Mouse (Mus musculus): ENCODE measurements around the gene Myo5a. TPM values are rescaled to one million over a fixed set of nuclear protein-coding genes. Genes with fewer than 3 reads are reported as not detected.

The Myo5a gene
- polyA plus RNA-seq, 1 experiment, result 16.8 TPM

DNA sequence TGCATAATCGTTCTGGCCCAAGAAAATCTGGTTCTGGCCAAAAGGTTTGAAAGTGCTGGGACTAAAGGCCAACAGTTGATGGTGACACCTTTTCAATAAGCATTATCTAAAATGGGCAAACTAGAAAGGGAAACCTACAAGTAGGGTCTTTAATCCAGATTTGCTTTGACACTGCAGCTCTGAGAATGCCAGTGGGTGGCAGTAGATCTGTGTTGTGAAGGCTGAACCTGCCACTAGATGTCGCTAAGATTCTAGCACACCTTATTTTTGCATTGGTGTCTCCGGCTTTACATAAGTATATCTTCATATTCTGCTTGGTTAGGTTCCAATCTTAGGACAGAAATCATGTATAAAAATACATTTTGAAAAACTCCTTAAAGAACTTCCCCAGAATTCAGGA, 20.8 kb upstream of the Myo5a start:
- WGBS, result 14% methylated on average over 3 of the region's 3 CpGs
- no peak overlapping the region for H3K27ac ChIP-seq (ENCODE audit: control insufficient read depth, insufficient read depth, low read depth, low read length, poor library complexity)
- no peaks in the 10 kb centered on the region for H3K4me1 ChIP-seq (ENCODE audit: control insufficient read depth, insufficient read depth, low read length)
- no peak overlapping the region for H3K4me3 ChIP-seq (replicated peaks; ENCODE audit: control insufficient read depth, low read depth, low read length)
- no peak for TF ChIP-seq POLR2A (IDR thresholded peaks at IDR 0.05; ENCODE audit: borderline replicate concordance, control insufficient read depth, low read depth, low read length)
- TF ChIP-seq CTCF (IDR thresholded peaks at IDR 0.05; ENCODE audit: control insufficient read depth, insufficient read depth, low read length), result peak; percentile 81

DNA sequence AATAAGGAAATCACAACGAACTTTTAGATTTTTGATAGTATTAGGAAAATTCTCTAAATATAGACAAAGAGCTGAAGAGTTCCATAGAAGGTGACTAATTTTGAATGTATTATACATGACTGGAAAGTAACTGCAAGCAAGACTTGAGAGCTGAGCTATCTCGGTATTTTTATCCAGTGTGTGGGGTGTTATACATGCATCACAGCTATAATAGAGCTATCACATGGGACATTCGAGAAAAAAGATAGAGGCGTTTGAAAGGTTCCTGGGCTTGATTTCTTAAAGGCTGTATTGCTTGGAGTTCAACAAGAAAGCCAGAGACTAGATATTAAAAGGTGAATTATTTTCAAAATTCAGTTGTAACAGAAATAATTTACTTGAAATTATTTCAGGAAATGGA, 19.0 kb upstream of the Myo5a start:
- TF ChIP-seq POLR2A (IDR thresholded peaks at IDR 0.05; ENCODE audit: borderline replicate concordance, control insufficient read depth, low read depth, low read length), result no peak
- Histone ChIP-seq H3K4me1 (ENCODE audit: control insufficient read depth, insufficient read depth, low read length) (no peaks in the 10 kb centered on the region), H3K27ac (ENCODE audit: control insufficient read depth, insufficient read depth, low read depth, low read length, poor library complexity) (no peak overlapping the region), H3K4me3 (replicated peaks; ENCODE audit: control insufficient read depth, low read depth, low read length) (no peak overlapping the region)
- WGBS, result 80% methylated on average over 4 of the region's 4 CpGs

DNA sequence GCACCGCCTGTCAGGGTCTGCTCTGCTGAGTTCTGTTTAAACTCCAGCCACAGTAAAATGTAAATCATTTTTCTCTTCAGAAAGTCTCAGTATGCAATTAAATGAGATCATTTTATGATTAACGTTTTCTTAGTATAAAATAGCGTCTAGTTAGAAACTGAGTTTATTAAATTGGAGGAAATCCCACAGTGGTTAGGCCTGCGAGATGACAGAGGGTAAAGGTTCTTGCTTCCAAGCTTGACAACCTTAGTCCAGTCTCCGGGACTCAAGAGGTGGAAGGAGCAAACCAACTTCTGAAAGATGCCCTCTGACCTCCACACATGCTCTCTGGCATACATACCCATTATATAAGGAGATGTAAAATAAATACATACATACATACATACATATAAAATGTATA, 15.8 kb upstream of the Myo5a start:
- TF ChIP-seq CTCF (IDR thresholded peaks at IDR 0.05; ENCODE audit: control insufficient read depth, insufficient read depth, low read length), result no peak
- no peak for TF ChIP-seq POLR2A (IDR thresholded peaks at IDR 0.05; ENCODE audit: borderline replicate concordance, control insufficient read depth, low read depth, low read length)
- Histone ChIP-seq H3K4me3 (replicated peaks; ENCODE audit: control insufficient read depth, low read depth, low read length) (no peak overlapping the region), H3K27ac (ENCODE audit: control insufficient read depth, insufficient read depth, low read depth, low read length, poor library complexity) (no peak overlapping the region), H3K4me1 (ENCODE audit: control insufficient read depth, insufficient read depth, low read length) (no peaks in the 10 kb centered on the region)
- WGBS, result 90% methylated on average over 5 of the region's 5 CpGs

DNA sequence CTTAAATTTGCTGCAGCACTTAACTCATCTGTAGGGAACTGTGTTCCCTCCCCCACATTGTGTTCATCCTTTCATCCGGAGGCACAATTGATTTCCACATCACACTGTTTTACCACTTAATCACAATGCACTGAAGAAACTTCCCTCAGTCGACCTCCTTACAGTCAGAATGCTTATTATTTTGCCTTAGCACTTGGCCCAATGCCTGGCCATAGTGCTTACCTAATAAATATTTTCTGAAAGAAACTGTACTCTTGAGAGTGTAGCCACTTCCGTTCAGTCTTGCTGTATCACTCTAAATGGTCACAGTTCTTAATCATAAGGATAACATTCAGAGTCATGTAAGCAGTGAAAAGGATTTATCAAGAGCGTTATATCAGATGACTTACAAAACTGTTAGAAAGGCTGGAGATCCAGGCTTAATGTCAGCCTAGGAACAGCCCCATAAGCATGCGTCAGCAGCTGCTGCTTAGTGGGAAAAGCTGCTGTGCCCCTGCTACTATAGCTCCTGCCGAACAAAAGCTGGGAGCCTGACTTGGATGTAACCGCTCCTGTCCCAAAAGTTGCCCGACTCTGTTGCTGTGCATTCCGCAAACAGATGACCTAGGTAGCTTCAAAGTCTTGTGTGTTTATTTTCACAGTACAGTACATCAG, 6.0 kb upstream of the Myo5a start:
- 49% methylated on average over 9 of the region's 9 CpGs for WGBS
- Histone ChIP-seq H3K4me3 (replicated peaks; ENCODE audit: control insufficient read depth, low read depth, low read length) (no peak overlapping the region), H3K27ac (ENCODE audit: control insufficient read depth, insufficient read depth, low read depth, low read length, poor library complexity) (0 out of 2 replicates have a peak overlapping the region, but pooled peaks have one; percentile 18)

DNA sequence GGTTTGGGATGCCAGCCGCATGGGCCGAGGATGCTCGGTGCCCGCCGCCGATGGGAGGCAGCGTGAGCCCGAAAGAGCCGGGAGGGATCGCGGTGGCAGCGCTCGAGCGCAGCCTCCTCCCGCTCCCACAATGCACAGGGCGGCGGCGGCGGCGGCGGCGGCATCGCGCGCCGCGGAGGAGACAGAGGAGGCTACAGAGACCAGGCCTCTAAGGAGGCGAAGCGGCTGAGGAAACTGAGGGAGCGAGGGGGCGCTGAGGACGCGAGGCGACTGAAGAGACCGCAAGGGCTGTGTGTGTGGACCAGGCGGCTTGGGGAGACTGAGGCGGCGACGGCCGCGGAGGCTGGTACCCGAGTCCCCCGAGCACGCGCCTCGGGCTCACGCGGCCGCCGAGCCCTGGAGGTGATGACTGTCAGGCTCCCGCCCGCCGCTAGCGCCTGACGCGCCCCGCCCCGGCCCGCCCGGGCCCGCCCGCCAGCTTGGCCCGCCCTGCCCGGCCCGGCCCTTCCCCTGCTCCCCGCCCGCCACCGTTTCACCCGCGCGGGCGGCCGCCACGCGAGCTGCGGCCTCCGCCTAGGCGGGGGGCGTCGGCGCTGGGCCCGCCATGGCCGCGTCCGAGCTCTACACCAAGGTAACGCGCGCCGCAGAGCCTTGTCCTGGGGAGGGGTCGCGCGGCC, 352 bp downstream of the Myo5a start:
- WGBS, result under 1% methylated on average over 87 of the region's 92 CpGs
- H3K4me1 ChIP-seq (ENCODE audit: control insufficient read depth, insufficient read depth, low read length), result no peaks in the 10 kb centered on the region; the same call in 1 of the 2 replicates
- H3K27ac ChIP-seq (ENCODE audit: control insufficient read depth, insufficient read depth, low read depth, low read length, poor library complexity), result peak overlapping the region; percentile 97
- peak overlapping the region; percentile 79 for H3K4me3 ChIP-seq (replicated peaks; ENCODE audit: control insufficient read depth, low read depth, low read length)
- TF ChIP-seq POLR2A (IDR thresholded peaks at IDR 0.05; ENCODE audit: borderline replicate concordance, control insufficient read depth, low read depth, low read length), result peak; percentile 44; the same call in 1 of the 2 replicates
- TF ChIP-seq CTCF (IDR thresholded peaks at IDR 0.05; ENCODE audit: control insufficient read depth, insufficient read depth, low read length), result 0 out of 2 replicates have a peak, but pooled peaks have one; percentile 3

More for the DNA sequence above, 6.0 kb upstream of the Myo5a start:
- H3K4me1 ChIP-seq (ENCODE audit: control insufficient read depth, insufficient read depth, low read length), result no peaks in the 10 kb centered on the region; the same call in 1 of the 2 replicates
- no peak for TF ChIP-seq POLR2A (IDR thresholded peaks at IDR 0.05; ENCODE audit: borderline replicate concordance, control insufficient read depth, low read depth, low read length)
- TF ChIP-seq CTCF (IDR thresholded peaks at IDR 0.05; ENCODE audit: control insufficient read depth, insufficient read depth, low read length), result no peak

DNA sequence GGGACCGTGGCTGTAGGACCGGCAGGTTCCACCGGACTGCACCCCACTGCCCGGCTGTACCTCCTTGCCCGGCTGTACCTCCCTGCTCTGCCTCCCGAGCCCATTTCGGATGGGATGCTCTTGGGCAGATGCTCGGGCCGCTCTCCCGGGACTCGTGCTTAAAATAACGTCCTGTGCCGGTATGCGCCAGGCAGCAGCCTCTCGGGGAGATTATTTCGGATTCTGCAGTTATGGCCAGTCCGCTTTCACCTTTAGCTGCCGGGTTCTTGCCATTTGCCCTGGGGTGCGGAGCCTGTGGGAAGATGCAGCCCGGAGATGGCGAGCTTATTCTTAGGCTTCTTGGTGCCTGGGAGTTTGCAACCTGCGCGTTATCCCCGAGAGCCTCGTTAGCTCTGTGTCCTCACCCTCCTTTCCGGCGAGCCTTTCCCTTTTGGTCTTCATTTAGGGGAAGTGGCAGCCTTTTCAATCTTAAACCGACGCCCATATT, 934 bp downstream of the Myo5a start:
- Histone ChIP-seq H3K4me1 (ENCODE audit: control insufficient read depth, insufficient read depth, low read length) (no peaks in the 10 kb centered on the region; the same call in 1 of the 2 replicates), H3K27ac (ENCODE audit: control insufficient read depth, insufficient read depth, low read depth, low read length, poor library complexity) (peak overlapping the region; percentile 93), H3K4me3 (replicated peaks; ENCODE audit: control insufficient read depth, low read depth, low read length) (peak overlapping the region; percentile 74)
- TF ChIP-seq CTCF (IDR thresholded peaks at IDR 0.05; ENCODE audit: control insufficient read depth, insufficient read depth, low read length) (no peak), POLR2A (IDR thresholded peaks at IDR 0.05; ENCODE audit: borderline replicate concordance, control insufficient read depth, low read depth, low read length) (no peak; the same call in 1 of the 2 replicates)
- under 1% methylated on average over 29 of the region's 29 CpGs for WGBS

DNA sequence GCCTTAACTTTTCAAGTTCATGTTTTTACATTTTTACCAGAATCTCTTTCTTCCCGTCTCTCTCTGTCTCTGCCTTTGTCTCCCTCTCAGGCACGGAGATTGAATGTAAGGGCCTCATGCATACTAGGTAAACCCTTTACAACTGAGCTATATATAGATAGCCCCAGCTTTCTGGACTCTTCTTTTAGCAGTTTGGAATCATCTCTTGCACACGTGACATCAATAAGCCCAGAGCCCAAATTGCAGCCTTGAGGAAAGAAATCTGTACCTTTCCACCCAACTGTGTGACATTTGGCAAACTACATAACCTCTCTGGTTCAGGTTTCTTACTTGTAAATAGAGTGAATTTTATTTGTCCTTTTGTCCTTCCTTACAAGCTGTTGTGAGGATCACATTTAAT, 1.5 kb downstream of the Myo5a start:
- WGBS, result 15% methylated on average over 3 of the region's 3 CpGs
- H3K4me1 ChIP-seq (ENCODE audit: control insufficient read depth, insufficient read depth, low read length), result no peaks in the 10 kb centered on the region; the same call in 1 of the 2 replicates
- H3K27ac ChIP-seq (ENCODE audit: control insufficient read depth, insufficient read depth, low read depth, low read length, poor library complexity), result no peak overlapping the region
- H3K4me3 ChIP-seq (replicated peaks; ENCODE audit: control insufficient read depth, low read depth, low read length), result no peak overlapping the region
- TF ChIP-seq CTCF (IDR thresholded peaks at IDR 0.05; ENCODE audit: control insufficient read depth, insufficient read depth, low read length) (no peak), POLR2A (IDR thresholded peaks at IDR 0.05; ENCODE audit: borderline replicate concordance, control insufficient read depth, low read depth, low read length) (no peak)

DNA sequence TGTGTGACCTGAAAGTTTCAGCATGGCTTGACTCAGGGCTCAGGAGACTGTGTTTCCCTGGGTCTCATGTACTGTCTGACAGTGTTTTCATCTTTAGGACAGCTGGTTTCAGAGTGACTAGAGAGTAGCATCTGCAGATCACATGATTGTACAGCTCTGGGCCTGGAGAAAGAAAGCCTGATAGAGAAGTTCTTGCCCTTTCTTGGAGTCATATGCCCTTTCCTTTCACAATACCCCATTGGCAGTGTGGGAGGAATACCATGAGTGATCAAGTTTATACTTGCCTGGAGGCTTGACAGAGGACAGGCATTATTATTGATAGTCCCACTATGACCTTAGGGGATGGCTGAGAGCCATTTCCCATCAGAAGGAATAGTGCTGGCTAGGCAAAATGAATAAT, 6.4 kb downstream of the Myo5a start:
- Histone ChIP-seq H3K4me1 (ENCODE audit: control insufficient read depth, insufficient read depth, low read length) (no peaks in the 10 kb centered on the region), H3K27ac (ENCODE audit: control insufficient read depth, insufficient read depth, low read depth, low read length, poor library complexity) (no peak overlapping the region), H3K4me3 (replicated peaks; ENCODE audit: control insufficient read depth, low read depth, low read length) (no peak overlapping the region)
- TF ChIP-seq POLR2A (IDR thresholded peaks at IDR 0.05; ENCODE audit: borderline replicate concordance, control insufficient read depth, low read depth, low read length), result no peak
- no peak for TF ChIP-seq CTCF (IDR thresholded peaks at IDR 0.05; ENCODE audit: control insufficient read depth, insufficient read depth, low read length)

Data from bone marrow, adult 2 months (tissue).